In genomic region chr8:117894861-117895260, GRCm38 (mm10) we compare ENCODE assay signal across 11 mouse cellular contexts.
"Had no signal": no experiment of that assay in that cellular context is flagged by ENCODE, and none has a peak within 500 bp of the region (broad histone marks: within the 10 kb centered on the region; RNA-seq: fewer than 3 reads in every experiment).

No protein-coding gene starts in this region.

- ATAC-seq: liver, postnatal 0 days; lung, postnatal 0 days; midbrain, embryonic 13.5 days; midbrain, embryonic 15.5 days had no signal

- DNase-seq: liver, postnatal 0 days; lung, adult 2 months; lung, postnatal 14 days; lung, postnatal 36 days; right cerebral cortex, postnatal 14 days; thymus, adult 18-20 months; thymus, postnatal 14 days; thymus, postnatal 36 days had no signal
